Mouse (Mus musculus): ENCODE measurements at regions not wholly inside any gene's neighbourhood (a gene's known extent, or its start where the extent isn't known, plus 50 kb on each side); places are given as distances from the start of the nearest gene placed in this dataset.
A peak's percentile ranks its signal among the peaks of the same experiment; 100 is the strongest.

GRCm38 (mm10) chr12:9862301-9862700, 292.4 kb downstream of the Osr1 start:
- ATAC-seq: no peak
- Histone ChIP-seq H3K4me3 (ENCODE audit: low read depth, low read length) (no peak overlapping the region), H3K9me3 (ENCODE audit: control insufficient read depth) (no peaks in the 10 kb centered on the region), H3K4me2 (replicated peaks; ENCODE audit: low read depth) (no peak overlapping the region), H3K9ac (ENCODE audit: low read depth, low read length) (no peak overlapping the region), H3K27ac (ENCODE audit: low read depth, low read length) (no peak overlapping the region), H3K27me3 (replicated peaks; ENCODE audit: control insufficient read depth, insufficient read depth, low read length) (no peaks in the 10 kb centered on the region), H3K4me1 (replicated peaks; ENCODE audit: control insufficient read depth, insufficient read depth, low read length) (no peaks in the 10 kb centered on the region), H3K36me3 (ENCODE audit: control insufficient read depth, insufficient read depth) (no peaks in the 10 kb centered on the region)
- WGBS: 97% methylated on average over 1 of the region's 1 CpGs
- no peak for TF ChIP-seq CTCF (IDR thresholded peaks at IDR 0.05; ENCODE audit: low read depth)

- H3K4me3 ChIP-seq (ENCODE audit: low read depth, low read length): no peak overlapping the region
- H3K27ac ChIP-seq (ENCODE audit: low read depth, low read length): no peak overlapping the region
- H3K9ac ChIP-seq (ENCODE audit: low read depth, low read length): no peak overlapping the region
- no peaks in the 10 kb centered on the region for H3K9me3 ChIP-seq (ENCODE audit: control insufficient read depth)
- no peak overlapping the region for H3K4me2 ChIP-seq (replicated peaks; ENCODE audit: low read depth)
- no peak for ATAC-seq
- H3K27me3 ChIP-seq (replicated peaks; ENCODE audit: control insufficient read depth, insufficient read depth, low read length): no peaks in the 10 kb centered on the region
- no peaks in the 10 kb centered on the region for H3K36me3 ChIP-seq (ENCODE audit: control insufficient read depth, insufficient read depth)
- H3K4me1 ChIP-seq (replicated peaks; ENCODE audit: control insufficient read depth, insufficient read depth, low read length): no peaks in the 10 kb centered on the region
- TF ChIP-seq CTCF (IDR thresholded peaks at IDR 0.05; ENCODE audit: low read depth): no peak
- WGBS: 92% methylated on average over 4 of the region's 4 CpGs
Measured at GRCm38 (mm10) chr12:9872236-9872635, 302.3 kb downstream of the Osr1 start.

GRCm38 (mm10) chr12:9873214-9873613, 303.3 kb downstream of the Osr1 start:
- 95% methylated on average over 1 of the region's 1 CpGs for WGBS
- H3K4me3 ChIP-seq (ENCODE audit: low read depth, low read length): no peak overlapping the region
- no peaks in the 10 kb centered on the region for H3K36me3 ChIP-seq (ENCODE audit: control insufficient read depth, insufficient read depth)
- no peaks in the 10 kb centered on the region for H3K4me1 ChIP-seq (replicated peaks; ENCODE audit: control insufficient read depth, insufficient read depth, low read length)
- no peak for ATAC-seq
- no peaks in the 10 kb centered on the region for H3K9me3 ChIP-seq (ENCODE audit: control insufficient read depth)
- H3K27me3 ChIP-seq (replicated peaks; ENCODE audit: control insufficient read depth, insufficient read depth, low read length): no peaks in the 10 kb centered on the region
- no peak overlapping the region for H3K27ac ChIP-seq (ENCODE audit: low read depth, low read length)
- TF ChIP-seq CTCF (IDR thresholded peaks at IDR 0.05; ENCODE audit: low read depth): no peak
- no peak overlapping the region for H3K4me2 ChIP-seq (replicated peaks; ENCODE audit: low read depth)
- no peak overlapping the region for H3K9ac ChIP-seq (ENCODE audit: low read depth, low read length)

- H3K27me3 ChIP-seq (replicated peaks; ENCODE audit: control insufficient read depth, insufficient read depth, low read length): no peaks in the 10 kb centered on the region
- no peak overlapping the region for H3K4me3 ChIP-seq (ENCODE audit: low read depth, low read length)
- ATAC-seq: no peak
- H3K4me1 ChIP-seq (replicated peaks; ENCODE audit: control insufficient read depth, insufficient read depth, low read length): no peaks in the 10 kb centered on the region
- no peak overlapping the region for H3K27ac ChIP-seq (ENCODE audit: low read depth, low read length)
- no peak overlapping the region for H3K4me2 ChIP-seq (replicated peaks; ENCODE audit: low read depth)
- H3K9me3 ChIP-seq (ENCODE audit: control insufficient read depth): no peaks in the 10 kb centered on the region
- H3K36me3 ChIP-seq (ENCODE audit: control insufficient read depth, insufficient read depth): no peaks in the 10 kb centered on the region
- no peak overlapping the region for H3K9ac ChIP-seq (ENCODE audit: low read depth, low read length)
- TF ChIP-seq CTCF (IDR thresholded peaks at IDR 0.05; ENCODE audit: low read depth): no peak
- WGBS: 88% methylated on average over 2 of the region's 2 CpGs
Measured at GRCm38 (mm10) chr12:9874823-9875222, 304.9 kb downstream of the Osr1 start.

GRCm38 (mm10) chr12:9881953-9882623, 312.2 kb downstream of the Osr1 start:
- WGBS: 93% methylated on average over 2 of the region's 2 CpGs
- ATAC-seq: no peak
- no peaks in the 10 kb centered on the region for H3K27me3 ChIP-seq (replicated peaks; ENCODE audit: control insufficient read depth, insufficient read depth, low read length)

GRCm38 (mm10) chr12:9883037-9883730, 313.3 kb downstream of the Osr1 start:
- WGBS: 21% methylated on average over 1 of the region's 1 CpGs
- no peaks in the 10 kb centered on the region for H3K36me3 ChIP-seq (ENCODE audit: control insufficient read depth, insufficient read depth)
- TF ChIP-seq CTCF (IDR thresholded peaks at IDR 0.05; ENCODE audit: low read depth): no peak
- 0 out of 2 replicates have a peak overlapping the region, but pooled peaks have one; percentile 27 for H3K4me2 ChIP-seq (replicated peaks; ENCODE audit: low read depth)
- H3K4me3 ChIP-seq (ENCODE audit: low read depth, low read length): no peak overlapping the region
- peak; percentile 79 for ATAC-seq
- no peaks in the 10 kb centered on the region for H3K9me3 ChIP-seq (ENCODE audit: control insufficient read depth)
- no peaks in the 10 kb centered on the region for H3K4me1 ChIP-seq (replicated peaks; ENCODE audit: control insufficient read depth, insufficient read depth, low read length)
- no peaks in the 10 kb centered on the region for H3K27me3 ChIP-seq (replicated peaks; ENCODE audit: control insufficient read depth, insufficient read depth, low read length)
- H3K27ac ChIP-seq (ENCODE audit: low read depth, low read length): no peak overlapping the region
- no peak overlapping the region for H3K9ac ChIP-seq (ENCODE audit: low read depth, low read length)

More at GRCm38 (mm10) chr12:9881953-9882623, 312.2 kb downstream of the Osr1 start:
- Histone ChIP-seq H3K9me3 (ENCODE audit: control insufficient read depth) (no peaks in the 10 kb centered on the region), H3K4me3 (ENCODE audit: low read depth, low read length) (no peak overlapping the region), H3K36me3 (ENCODE audit: control insufficient read depth, insufficient read depth) (no peaks in the 10 kb centered on the region), H3K27ac (ENCODE audit: low read depth, low read length) (no peak overlapping the region), H3K9ac (ENCODE audit: low read depth, low read length) (no peak overlapping the region), H3K4me1 (replicated peaks; ENCODE audit: control insufficient read depth, insufficient read depth, low read length) (no peaks in the 10 kb centered on the region), H3K4me2 (replicated peaks; ENCODE audit: low read depth) (no peak overlapping the region)
- no peak for TF ChIP-seq CTCF (IDR thresholded peaks at IDR 0.05; ENCODE audit: low read depth)
